Mouse (Mus musculus): ENCODE measurements around the gene Ifit2. TPM values are rescaled to one million over a fixed set of nuclear protein-coding genes. Genes with fewer than 3 reads are reported as not detected.

Ifit2 gene
- polyA plus RNA-seq, 1 experiment from 2014 or later = 7.7 TPM

Other genes starting within 250 kb of the Ifit2 start
- gene Ch25h, start 75.5 kb upstream of the Ifit2 start, polyA plus RNA-seq (2015; fragmentation: Nextera tagmentation; extraction: Ambion mirVana) = 3.0 and 3.4 TPM in 2 replicates
- 29.7 and 34.2 TPM in 2 replicates for gene Lipa, start 23.2 kb upstream of the Ifit2 start, polyA plus RNA-seq (2015; fragmentation: Nextera tagmentation; extraction: Ambion mirVana)
- 0.98 and 2.9 TPM in 2 replicates for gene Ifit3, start 32.8 kb downstream of the Ifit2 start, polyA plus RNA-seq (2015; fragmentation: Nextera tagmentation; extraction: Ambion mirVana)
- gene Ifit1bl1, start 51.3 kb downstream of the Ifit2 start, polyA plus RNA-seq (2015; fragmentation: Nextera tagmentation; extraction: Ambion mirVana) = 2.1 and 2.5 TPM in 2 replicates
- 0.34 and 0.82 TPM in 2 replicates for gene Ifit3b, start 57.3 kb downstream of the Ifit2 start, polyA plus RNA-seq (2015; fragmentation: Nextera tagmentation; extraction: Ambion mirVana)
- 1.1 and 1.3 TPM in 2 replicates for gene Ifit1bl2, start 90.0 kb downstream of the Ifit2 start, polyA plus RNA-seq (2015; fragmentation: Nextera tagmentation; extraction: Ambion mirVana)
- gene Ifit1, start 90.2 kb downstream of the Ifit2 start, polyA plus RNA-seq (2015; fragmentation: Nextera tagmentation; extraction: Ambion mirVana) = 0.76 and 1.7 TPM in 2 replicates
- gene Slc16a12, start 196.6 kb downstream of the Ifit2 start, polyA plus RNA-seq (2015; fragmentation: Nextera tagmentation; extraction: Ambion mirVana) = 11.2 and 11.8 TPM in 2 replicates